Mouse (Mus musculus): ENCODE measurements at regions not wholly inside any gene's neighbourhood (a gene's known extent, or its start where the extent isn't known, plus 50 kb on each side); places are given as distances from the start of the nearest gene placed in this dataset.
A peak's percentile ranks its signal among the peaks of the same experiment; 100 is the strongest.

DNA sequence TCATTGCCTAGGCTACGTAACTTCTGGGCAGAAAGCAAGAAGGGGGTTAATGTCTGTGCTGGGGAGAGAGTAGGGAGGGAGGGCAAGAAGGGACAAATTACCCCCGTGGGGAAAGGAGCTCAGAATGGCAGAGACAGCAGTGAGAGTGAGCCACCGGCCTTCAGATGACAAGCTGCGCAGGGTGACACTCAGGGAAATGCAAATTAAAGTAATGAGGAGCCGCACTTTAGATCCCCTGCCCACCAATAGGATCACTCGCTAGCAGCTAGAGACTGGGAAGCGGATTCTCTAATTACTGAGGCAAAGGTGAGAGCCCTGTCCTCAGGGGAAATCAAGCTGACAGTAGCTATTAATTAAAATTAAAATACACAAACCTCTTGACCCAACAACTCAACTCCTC is 202.5 kb downstream of the Arhgef10l start:
- no peak for DNase-seq

- DNase-seq: peak; percentile 4
Observed at GRCm38 (mm10) chr4:140461317-140461716, 204.5 kb downstream of the Arhgef10l start.

GRCm38 (mm10) chr4:140449062-140449461 is 202.5 kb upstream of the Igsf21 start:
- no peak for DNase-seq

DNA sequence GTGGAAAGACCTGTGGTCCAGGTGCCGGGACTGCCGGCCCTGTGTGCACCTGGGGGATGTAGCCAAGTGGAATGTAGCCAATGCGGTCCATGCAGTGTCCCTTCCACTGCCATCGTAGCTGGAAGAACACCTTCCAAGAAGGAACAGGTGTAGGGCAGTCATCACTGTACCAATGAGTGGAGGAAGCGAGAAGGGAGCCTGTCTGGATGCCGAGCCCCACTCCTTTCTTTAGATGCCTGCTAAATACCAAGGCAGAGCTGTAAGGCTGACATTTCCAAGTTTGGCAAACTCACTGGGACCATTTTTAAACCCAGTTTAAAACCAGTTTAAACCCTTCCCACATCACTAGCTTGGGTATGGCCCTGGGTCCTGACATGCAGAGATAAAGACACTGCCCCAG is 199.9 kb upstream of the Igsf21 start:
- DNase-seq: no peak

DNA sequence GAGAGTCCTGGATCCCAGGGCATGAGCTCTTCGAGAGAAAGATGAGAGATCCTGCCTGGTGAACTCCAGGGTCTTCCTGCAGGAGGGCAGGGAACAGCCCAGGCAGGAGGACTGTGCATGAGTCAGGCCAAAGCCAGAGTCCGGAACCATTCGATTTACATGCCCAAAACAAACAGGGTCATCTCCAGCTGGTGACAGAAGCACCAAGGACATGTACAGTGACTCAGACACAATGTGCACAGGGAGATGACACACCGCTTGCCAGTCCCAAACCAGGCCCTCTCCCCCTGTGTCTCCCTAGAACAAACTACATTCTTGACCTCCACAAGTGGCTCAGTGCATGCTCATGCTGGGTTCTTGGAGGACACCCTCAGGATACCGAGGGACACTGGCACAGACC is 199.3 kb upstream of the Igsf21 start:
- no peak for DNase-seq

DNA sequence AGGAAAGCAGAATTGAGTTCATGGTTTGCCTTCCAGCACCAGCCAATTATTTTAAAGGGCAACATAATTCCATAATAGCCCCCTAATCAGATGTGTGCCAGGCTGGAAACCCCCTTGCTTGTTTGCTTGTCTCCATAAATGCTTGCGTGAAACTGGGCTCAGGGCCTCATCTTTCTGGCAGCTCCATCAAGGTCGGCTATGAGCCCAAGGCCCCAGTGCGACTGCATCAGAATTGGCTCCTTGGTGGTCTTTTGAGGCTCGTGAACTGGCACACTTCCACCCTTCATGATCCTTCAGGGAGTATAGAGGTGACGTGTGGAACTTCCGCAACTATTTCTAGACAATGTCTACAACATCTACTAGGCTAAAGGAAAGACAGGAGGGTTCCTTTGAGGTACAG is 196.6 kb upstream of the Igsf21 start:
- DNase-seq: no peak

- DNase-seq: no peak
Observed at GRCm38 (mm10) chr4:140441805-140442204, 195.2 kb upstream of the Igsf21 start.

- DNase-seq: peak; percentile 51
Observed at GRCm38 (mm10) chr4:140439856-140440255, 193.3 kb upstream of the Igsf21 start.

DNA sequence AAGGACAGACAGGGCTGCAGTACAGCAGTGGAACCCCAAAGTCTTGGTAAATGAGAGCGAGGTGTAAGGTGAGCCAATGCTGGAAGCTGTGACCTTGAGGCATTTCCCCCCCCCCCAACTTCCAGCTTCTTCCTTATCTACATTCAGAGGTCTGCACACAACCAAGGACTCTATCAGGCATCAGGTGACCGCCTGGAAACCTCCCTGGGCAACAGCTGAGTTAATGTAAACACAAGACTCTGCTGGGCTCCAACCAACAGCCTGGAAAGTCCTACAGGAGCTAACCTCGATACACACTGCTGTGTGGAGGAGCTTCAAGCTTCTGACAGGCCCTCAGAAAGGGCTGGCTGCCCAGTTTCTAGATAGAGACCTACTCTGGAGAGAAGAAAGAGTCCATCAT is 189.4 kb upstream of the Igsf21 start:
- DNase-seq: no peak

- DNase-seq: peak; percentile 15
Observed at GRCm38 (mm10) chr4:140433744-140434542, 187.4 kb upstream of the Igsf21 start.

GRCm38 (mm10) chr4:140432101-140432500 is 185.5 kb upstream of the Igsf21 start:
- no peak for DNase-seq

GRCm38 (mm10) chr4:140427039-140427438 is 180.5 kb upstream of the Igsf21 start:
- no peak for DNase-seq

DNA sequence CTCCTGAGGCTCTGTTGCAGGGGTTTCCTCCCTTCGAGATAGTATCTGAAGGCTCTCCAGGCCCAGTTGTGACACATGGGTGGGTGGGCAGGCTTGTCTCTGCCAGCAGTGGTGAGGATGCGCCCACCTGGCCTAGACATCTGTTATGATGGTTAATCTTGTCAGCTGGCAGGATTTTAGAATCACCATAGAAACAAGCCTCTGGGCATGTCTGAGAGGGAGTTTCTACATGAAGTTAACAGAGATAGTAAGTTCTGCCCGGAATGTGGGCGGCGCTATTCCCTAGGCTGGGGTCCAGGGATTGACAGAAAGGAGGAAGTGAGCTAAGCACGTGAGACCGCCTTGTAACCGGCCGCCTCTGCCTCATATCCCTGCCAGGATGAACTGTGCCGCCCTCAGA is 177.2 kb upstream of the Igsf21 start:
- DNase-seq: no peak

- DNase-seq: peak; percentile 72
Observed at GRCm38 (mm10) chr4:140421926-140422585, 175.5 kb upstream of the Igsf21 start.

GRCm38 (mm10) chr4:140419720-140420412 is 173.3 kb upstream of the Igsf21 start:
- no peak for DNase-seq

DNA sequence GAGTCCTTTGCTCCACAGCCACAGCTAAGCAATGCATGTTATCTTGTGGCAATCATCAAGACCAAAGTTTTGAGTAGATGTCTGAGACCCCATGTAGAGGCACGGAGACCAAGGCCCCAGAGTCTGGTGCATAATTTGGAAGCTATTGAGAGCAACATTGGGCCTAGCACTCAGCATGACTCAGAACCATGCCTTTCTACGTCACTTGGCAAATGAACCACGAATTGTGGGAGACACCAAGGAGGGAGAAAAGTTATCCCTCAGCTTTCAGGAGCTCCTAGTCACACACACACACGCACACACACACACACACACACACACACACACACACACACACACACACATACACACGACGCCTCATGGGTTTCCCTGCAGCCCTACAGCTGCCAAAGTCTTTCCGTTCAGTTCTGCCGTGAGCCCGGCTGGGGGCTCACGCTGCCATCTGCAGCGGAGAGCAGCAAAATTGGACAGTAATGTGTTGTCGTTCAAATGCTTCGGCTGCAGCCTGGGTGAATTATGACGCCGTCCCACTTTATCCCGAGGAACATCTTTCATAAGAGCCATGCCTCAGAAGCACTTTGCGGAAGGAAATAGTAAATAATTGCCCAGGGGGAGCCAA is 165.8 kb upstream of the Igsf21 start:
- no peak for DNase-seq

GRCm38 (mm10) chr4:140408446-140408845 is 161.9 kb upstream of the Igsf21 start:
- no peak for DNase-seq

- no peak for DNase-seq
Observed at GRCm38 (mm10) chr4:140406913-140407312, 160.3 kb upstream of the Igsf21 start.

DNA sequence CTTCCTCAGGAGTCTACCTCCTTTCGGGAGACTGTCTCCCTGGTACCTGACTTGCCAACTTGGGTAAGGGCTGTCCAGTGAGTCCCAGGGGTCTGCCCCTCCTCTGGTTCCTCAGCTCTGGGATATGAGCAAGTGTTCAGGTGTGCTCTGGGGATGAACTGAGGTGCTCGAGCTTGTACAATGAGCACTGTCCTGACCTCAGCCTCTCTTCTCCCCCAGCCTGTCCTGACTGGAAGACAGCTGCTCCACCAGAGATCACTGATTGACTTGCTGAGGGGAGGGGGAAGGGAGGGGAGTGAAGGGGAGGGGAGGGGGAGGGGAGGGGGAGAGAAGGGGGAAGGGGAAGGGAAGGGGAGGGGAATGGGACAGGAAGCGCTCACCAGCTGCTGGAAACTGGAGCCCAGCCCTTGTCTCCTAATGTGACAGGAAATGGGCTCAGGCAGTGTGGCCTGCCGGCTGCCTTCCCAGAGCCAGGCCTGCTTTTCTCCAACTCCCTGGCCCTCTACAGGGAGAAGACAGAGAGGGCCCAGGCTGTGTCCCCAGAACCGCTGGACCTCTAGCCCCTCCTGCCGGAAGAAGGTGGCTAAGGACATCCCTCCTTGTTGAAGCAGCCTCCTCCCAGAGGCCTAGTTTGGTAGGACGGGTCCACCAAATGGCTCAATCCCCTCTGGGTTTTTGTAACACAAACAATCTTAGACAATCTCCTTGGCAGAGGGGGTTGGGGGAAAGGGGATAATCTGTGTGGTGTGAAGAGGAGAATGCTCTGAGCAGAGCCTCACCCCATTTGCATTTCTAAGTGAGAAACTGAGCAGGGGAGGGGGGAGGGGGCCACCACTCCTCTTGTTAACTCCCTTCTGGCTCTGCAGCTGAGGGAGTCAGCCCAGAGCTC is 159.7 kb upstream of the Igsf21 start:
- peak; percentile 6 for DNase-seq

DNA sequence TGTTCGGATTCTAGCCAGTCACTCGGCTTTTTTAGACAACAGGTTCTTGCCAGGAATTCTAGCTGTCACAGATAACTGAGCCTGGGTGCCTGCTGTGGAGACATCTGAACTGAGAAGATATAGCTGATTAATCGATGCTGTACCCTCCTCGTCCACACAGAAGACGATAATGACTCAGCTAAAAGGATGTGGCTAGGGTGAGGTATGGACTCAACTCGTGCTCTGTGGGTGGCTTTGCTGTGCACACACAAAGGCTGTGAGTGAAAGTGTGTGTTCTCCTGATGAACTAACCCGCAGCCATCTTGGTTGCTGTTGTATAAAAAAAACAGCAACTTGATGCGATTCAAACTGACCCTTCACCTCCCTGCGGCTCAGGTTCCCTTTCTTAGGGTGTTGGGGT is 158.8 kb upstream of the Igsf21 start:
- DNase-seq: no peak

DNA sequence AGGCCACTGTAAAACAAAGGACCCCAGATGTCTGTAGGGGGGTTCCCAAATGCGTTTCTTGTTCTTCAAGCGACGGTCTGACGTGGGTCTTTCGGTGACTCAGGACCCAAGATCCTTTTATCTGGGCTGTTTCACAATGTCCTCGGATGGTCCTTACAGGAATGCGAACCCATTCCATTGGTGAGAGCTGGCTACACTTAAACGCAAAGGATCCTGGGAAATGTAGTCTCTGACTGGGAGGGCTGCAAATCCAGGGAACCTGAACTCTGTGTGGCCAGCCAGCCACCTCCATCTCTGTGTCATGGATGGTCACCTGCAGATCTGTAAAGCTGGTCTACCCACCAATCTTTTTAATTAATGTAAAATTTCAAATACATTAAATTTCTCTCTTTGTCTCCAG is 156.5 kb upstream of the Igsf21 start:
- no peak for DNase-seq

- DNase-seq: no peak
Observed at GRCm38 (mm10) chr4:140402319-140402718, 155.7 kb upstream of the Igsf21 start.
